Mouse (Mus musculus): Measurements from ENCODE around the gene Vmn2r88.
"Not testable (repeated sequence)": the region's sequence is repeated elsewhere in the genome, so short reads cannot be mapped to it uniquely, and the experiment has no call there.

Vmn2r88 gene

DNA sequence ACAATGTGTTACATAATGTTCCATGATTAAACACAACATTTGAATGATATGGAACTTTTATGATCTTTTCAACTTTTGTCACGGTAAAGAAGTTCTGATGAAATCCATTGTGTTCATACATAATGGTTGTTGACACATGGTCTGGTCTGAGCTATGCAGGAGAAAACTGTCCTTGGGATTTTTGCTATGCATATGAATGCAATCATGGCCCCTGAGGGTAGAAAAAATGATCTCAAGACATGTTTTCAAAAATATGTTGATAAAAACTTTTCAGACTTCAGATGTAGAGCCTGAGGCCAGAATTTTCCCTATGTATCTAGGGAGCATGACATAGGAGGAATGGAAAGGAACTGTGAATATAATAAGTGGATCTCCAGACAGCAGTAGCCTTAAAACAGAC, at the start of gene Vmn2r88:
Gene Vmn2r88 (plus strand): TSS at position 301 of the 400 bp plus-strand sequence.
- DNase-seq (ENCODE audit: low read depth, low spot score) = no peak

GRCm38 (mm10) chr14:51361456-51361855, 49.2 kb upstream of the Vmn2r88 start, which contains the start of gene Gm7247:
TSS of gene Gm7247 (plus strand) at chr14:51361756.
- DNase-seq (ENCODE audit: low read depth, low spot score) = no peak

- DNase-seq (ENCODE audit: low read depth, low spot score) = no peak
These were observed 27.8 kb upstream of the Vmn2r88 start for GRCm38 (mm10) chr14:51382805-51383204.

DNA sequence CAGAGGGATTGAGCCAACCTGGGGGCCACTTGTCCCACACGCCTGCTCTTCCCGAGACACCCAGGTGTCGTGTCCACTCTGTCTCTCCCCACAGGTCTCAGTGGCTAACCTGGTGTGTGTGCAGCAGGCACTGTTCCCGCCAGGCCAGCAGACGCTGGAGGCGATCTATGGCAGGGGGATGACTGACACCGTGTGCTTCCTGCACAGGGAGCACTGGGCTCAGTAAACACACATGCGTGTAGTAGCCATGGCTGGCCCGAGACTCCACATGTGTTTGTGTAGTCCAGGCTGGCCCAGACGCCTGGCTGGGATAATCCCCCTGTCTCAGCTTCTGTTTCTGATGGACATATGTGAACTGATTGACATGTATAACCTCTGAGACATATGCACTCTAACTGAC, 26.3 kb upstream of the Vmn2r88 start:
- DNase-seq (ENCODE audit: low read depth, low spot score) = no peak

- DNase-seq (ENCODE audit: low read depth, low spot score) = no peak
These were observed 24.9 kb upstream of the Vmn2r88 start for GRCm38 (mm10) chr14:51385741-51386140.

DNA sequence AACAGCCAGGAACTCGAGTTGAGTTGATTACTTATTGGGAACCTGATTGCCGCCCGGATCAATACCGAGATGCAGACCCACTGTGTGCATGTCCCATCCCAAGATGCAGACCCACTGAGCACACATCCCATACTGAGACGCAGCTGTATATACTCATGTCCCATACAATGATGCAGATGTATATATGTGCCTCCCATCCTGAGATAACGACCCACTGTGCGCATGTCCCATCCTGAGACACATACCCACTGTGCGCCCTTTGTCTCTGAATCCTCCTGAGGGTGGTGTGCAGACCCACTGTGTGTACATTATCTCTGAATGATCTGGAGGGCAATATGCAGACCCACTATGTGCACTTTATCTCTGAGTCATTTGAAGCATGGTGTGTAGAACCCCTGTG, 22.9 kb upstream of the Vmn2r88 start:
- DNase-seq (ENCODE audit: low read depth, low spot score) = no peak

DNA sequence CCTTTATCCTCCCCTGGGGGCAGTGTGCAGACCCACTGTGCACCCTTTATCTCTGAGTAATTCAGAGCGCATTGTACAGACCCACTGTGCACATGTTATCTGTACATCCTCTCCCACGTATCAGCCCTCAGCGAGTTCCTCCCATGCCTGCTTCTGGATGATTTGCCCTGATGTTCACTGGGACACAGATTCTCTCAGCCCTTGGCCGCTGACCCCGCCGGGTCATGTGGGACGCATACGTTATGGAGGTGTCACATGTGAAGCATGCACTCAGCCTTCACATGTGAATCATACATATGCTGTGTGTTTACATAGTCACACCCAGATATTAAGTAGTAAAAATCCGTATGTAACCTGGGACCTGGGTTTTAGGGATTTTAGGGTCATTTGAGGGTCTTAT, 22.4 kb upstream of the Vmn2r88 start:
- no peak for DNase-seq (ENCODE audit: low read depth, low spot score)

GRCm38 (mm10) chr14:51423885-51424284, 13.3 kb downstream of the Vmn2r88 start:
- no peak for DNase-seq (ENCODE audit: low read depth, low spot score)

- not testable (repeated sequence) for DNase-seq (ENCODE audit: low read depth, low spot score)
These were observed 19.5 kb downstream of the Vmn2r88 start for GRCm38 (mm10) chr14:51430138-51430537.

GRCm38 (mm10) chr14:51434546-51434945, 23.9 kb downstream of the Vmn2r88 start:
- no peak for DNase-seq (ENCODE audit: low read depth, low spot score)

- no peak for DNase-seq (ENCODE audit: low read depth, low spot score)
These were observed 24.4 kb downstream of the Vmn2r88 start for GRCm38 (mm10) chr14:51435020-51435419.

- no peak for DNase-seq (ENCODE audit: low read depth, low spot score)
These were observed 28.3 kb downstream of the Vmn2r88 start for GRCm38 (mm10) chr14:51438955-51439354.

- DNase-seq (ENCODE audit: low read depth, low spot score) = not testable (repeated sequence)
These were observed 40.9 kb downstream of the Vmn2r88 start, which contains the start of gene Vmn2r89 for GRCm38 (mm10) chr14:51451557-51451956. TSS of gene Vmn2r89 (plus strand) at chr14:51451857.

Data from WW6 (cell line).